Mouse (Mus musculus) liver, embryonic 13.5 days (tissue): Measurements from ENCODE around the gene Pias3. TPM values are rescaled to one million over a fixed set of nuclear protein-coding genes. Genes with fewer than 3 reads are reported as not detected.
"Not testable (repeated sequence)": the region's sequence is repeated elsewhere in the genome, so short reads cannot be mapped to it uniquely, and the experiment has no call there.

Experiments used
- ATAC-seq: fragments of 200-750 bp; cut with Nextera tagmentation; 2 replicates; pipeline ENCODE4 v1.8.0; 2017; ENCODE audit warnings: low read depth, mild to moderate bottlenecking, moderate number of reproducible peaks, moderate library complexity
- DNase-seq: peaks from one replicate; pipeline ENCODE4 v3.0.0; 2022
- H3K27ac ChIP-seq: fragments of 300-500 bp; sonication (generic); 2 replicates; pipeline ENCODE4 v1.5.1; 2015; ENCODE audit warnings: moderate library complexity, mild to moderate bottlenecking, inconsistent platforms
- H3K27me3 ChIP-seq: fragments of 300-500 bp; sonication (generic); 2 replicates; pipeline ENCODE4 v1.6.1; 2015; ENCODE audit warnings: mild to moderate bottlenecking, inconsistent platforms
- H3K36me3 ChIP-seq: fragments of 300-500 bp; sonication (generic); 2 replicates; pipeline ENCODE4 v1.6.1; 2015; ENCODE audit warnings: mild to moderate bottlenecking, inconsistent platforms
- H3K4me1 ChIP-seq: fragments of 300-500 bp; sonication (generic); replicated peaks from 2 replicates; pipeline ENCODE4 v1.6.1; 2015; ENCODE audit warnings: inconsistent platforms
- H3K4me2 ChIP-seq: fragments of 300-500 bp; sonication (generic); 2 replicates; pipeline ENCODE4 v1.6.1; 2015; ENCODE audit warnings: inconsistent platforms, mild to moderate bottlenecking, moderate library complexity
- H3K4me3 ChIP-seq: fragments of 300-500 bp; sonication (generic); replicated peaks from 2 replicates; pipeline ENCODE4 v1.5.1; 2015; ENCODE audit warnings: mild to moderate bottlenecking, inconsistent platforms
- H3K9ac ChIP-seq: fragments of 300-500 bp; sonication (generic); 2 replicates; pipeline ENCODE4 v1.6.1; 2015; ENCODE audit warnings: mild to moderate bottlenecking, inconsistent platforms
- H3K9me3 ChIP-seq: fragments of 300-500 bp; sonication (generic); replicated peaks from 2 replicates; pipeline ENCODE4 v1.6.1; 2016; ENCODE audit warnings: inconsistent platforms
- WGBS: fragments of 180-500 bp; shearing (Covaris S2); methylation state at CpG from one replicate; pipeline ENCODE4 v1.1.7; 2015; ENCODE audit not compliant: insufficient replicate concordance; 5-methylcytosine and 5-hydroxymethylcytosine counted together
- polyA plus RNA-seq: library from polyadenylated mRNA; unstranded; fragments of >200 nt; fragmentation: Nextera tagmentation; extraction: Ambion mirVana; gene quantifications from 2 replicates; pipeline ENCODE4 v1.2.1, GENCODE M21; 2015

Gene Pias3
- polyA plus RNA-seq, 1 experiment from 2014 or later = 6.1 TPM

- H3K27ac ChIP-seq = no peak overlapping the region
- H3K4me2 ChIP-seq = no peak overlapping the region
- peaks cover 28% of the 10 kb centered on the region for H3K27me3 ChIP-seq
- no peak overlapping the region for H3K4me3 ChIP-seq
- no peaks in the 10 kb centered on the region for H3K36me3 ChIP-seq
- H3K9ac ChIP-seq = no peak overlapping the region
- H3K9me3 ChIP-seq = no peaks in the 10 kb centered on the region
- no peak for DNase-seq
- 70% methylated on average over 5 of the region's 5 CpGs for WGBS
- peaks cover 16% of the 10 kb centered on the region for H3K4me1 ChIP-seq
- ATAC-seq = no peak
Observed at GRCm38 (mm10) chr3:96671519-96671918, 24.7 kb upstream of the Pias3 start.

DNA sequence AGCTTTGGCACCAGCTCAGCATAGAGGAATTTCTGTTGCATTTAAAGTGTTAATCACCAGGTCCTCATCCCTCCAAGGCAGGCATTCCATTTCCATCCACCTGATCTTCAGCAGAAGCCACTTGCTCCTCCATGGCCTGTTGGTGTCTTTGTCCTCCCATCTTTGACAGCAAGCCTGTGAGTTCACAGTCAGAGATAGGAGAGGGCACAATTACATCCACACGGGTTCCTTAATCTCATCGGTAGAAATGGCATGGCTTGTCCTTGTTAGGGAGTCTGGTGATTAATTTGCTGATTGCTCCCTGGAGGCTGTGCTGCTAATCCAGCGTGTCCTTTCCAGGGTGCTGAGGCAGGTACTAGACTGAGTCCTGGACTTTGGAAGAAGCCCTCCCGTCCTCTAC lies 22.7 kb upstream of the Pias3 start:
- WGBS = 63% methylated on average over 4 of the region's 4 CpGs
- no peaks in the 10 kb centered on the region for H3K36me3 ChIP-seq
- H3K27me3 ChIP-seq = peaks cover 30% of the 10 kb centered on the region
- peaks cover 17% of the 10 kb centered on the region for H3K4me1 ChIP-seq
- no peak overlapping the region for H3K27ac ChIP-seq
- DNase-seq = no peak
- ATAC-seq = no peak
- H3K4me2 ChIP-seq = no peak overlapping the region
- no peaks in the 10 kb centered on the region for H3K9me3 ChIP-seq
- no peak overlapping the region for H3K4me3 ChIP-seq
- H3K9ac ChIP-seq = no peak overlapping the region

- Histone ChIP-seq H3K36me3 (no peaks in the 10 kb centered on the region), H3K4me1 (peaks cover 26% of the 10 kb centered on the region), H3K9ac (no peak overlapping the region), H3K4me2 (no peak overlapping the region), H3K9me3 (no peaks in the 10 kb centered on the region), H3K4me3 (no peak overlapping the region), H3K27me3 (peaks cover 34% of the 10 kb centered on the region), H3K27ac (no peak overlapping the region)
- 61% methylated on average over 8 of the region's 8 CpGs for WGBS
- no peak for ATAC-seq
- no peak for DNase-seq
Observed at GRCm38 (mm10) chr3:96674442-96674841, 21.7 kb upstream of the Pias3 start.

DNA sequence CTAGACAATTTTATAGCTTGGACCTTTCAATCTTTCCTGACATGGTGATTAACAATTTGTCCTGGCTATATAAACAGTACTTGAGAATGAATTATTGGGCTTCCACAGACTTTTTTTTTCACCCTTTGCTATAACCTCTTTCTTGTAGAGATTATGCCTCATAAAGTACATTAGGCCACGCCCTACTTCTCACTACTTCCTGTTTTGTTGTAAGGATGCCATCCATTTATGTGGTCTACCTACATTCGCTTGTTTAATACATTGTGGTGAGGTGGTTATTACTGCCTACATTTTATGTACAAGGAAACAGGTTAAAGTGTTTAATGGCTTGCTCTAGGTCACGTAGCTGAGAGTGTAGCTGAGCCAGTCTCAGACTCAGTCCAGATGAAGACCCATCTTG lies 21.0 kb upstream of the Pias3 start:
- H3K9ac ChIP-seq = no peak overlapping the region
- H3K9me3 ChIP-seq = no peaks in the 10 kb centered on the region
- no peaks in the 10 kb centered on the region for H3K36me3 ChIP-seq
- DNase-seq = no peak
- H3K27me3 ChIP-seq = peaks cover 39% of the 10 kb centered on the region
- peaks cover 26% of the 10 kb centered on the region for H3K4me1 ChIP-seq
- ATAC-seq = no peak
- H3K27ac ChIP-seq = no peak overlapping the region
- WGBS = 59% methylated on average over 3 of the region's 3 CpGs
- H3K4me3 ChIP-seq = no peak overlapping the region
- no peak overlapping the region for H3K4me2 ChIP-seq

GRCm38 (mm10) chr3:96675690-96676089 lies 20.5 kb upstream of the Pias3 start:
- H3K27me3 ChIP-seq = peaks cover 40% of the 10 kb centered on the region
- H3K27ac ChIP-seq = no peak overlapping the region
- H3K36me3 ChIP-seq = no peaks in the 10 kb centered on the region
- 57% methylated on average over 3 of the region's 3 CpGs for WGBS
- peaks cover 26% of the 10 kb centered on the region for H3K4me1 ChIP-seq
- no peak overlapping the region for H3K9ac ChIP-seq
- no peak overlapping the region for H3K4me3 ChIP-seq
- ATAC-seq (no peak), DNase-seq (no peak)
- H3K4me2 ChIP-seq = no peak overlapping the region
- H3K9me3 ChIP-seq = no peaks in the 10 kb centered on the region

GRCm38 (mm10) chr3:96678456-96678855 lies 17.7 kb upstream of the Pias3 start:
- Histone ChIP-seq H3K36me3 (no peaks in the 10 kb centered on the region), H3K27me3 (peaks cover 50% of the 10 kb centered on the region), H3K4me1 (peaks cover 24% of the 10 kb centered on the region), H3K4me2 (no peak overlapping the region), H3K9me3 (no peaks in the 10 kb centered on the region), H3K9ac (no peak overlapping the region), H3K27ac (no peak overlapping the region), H3K4me3 (no peak overlapping the region)
- WGBS = 54% methylated on average over 7 of the region's 7 CpGs
- no peak for ATAC-seq
- no peak for DNase-seq

GRCm38 (mm10) chr3:96679159-96679674 lies 17.0 kb upstream of the Pias3 start:
- H3K4me2 ChIP-seq = peak overlapping the region; percentile 12; the same call in 1 of the 2 replicates
- WGBS = 9% methylated on average over 5 of the region's 5 CpGs
- H3K4me3 ChIP-seq = no peak overlapping the region
- no peaks in the 10 kb centered on the region for H3K36me3 ChIP-seq
- peaks cover 24% of the 10 kb centered on the region for H3K4me1 ChIP-seq
- H3K9ac ChIP-seq = peak overlapping the region; percentile 13; the same call in 1 of the 2 replicates
- no peak overlapping the region for H3K27ac ChIP-seq
- DNase-seq = no peak
- peaks cover 55% of the 10 kb centered on the region for H3K27me3 ChIP-seq
- ATAC-seq = peak; percentile 48
- H3K9me3 ChIP-seq = no peaks in the 10 kb centered on the region

- H3K4me2 ChIP-seq = no peak overlapping the region
- H3K27ac ChIP-seq = no peak overlapping the region
- H3K9ac ChIP-seq = no peak overlapping the region
- H3K4me1 ChIP-seq = peaks cover 24% of the 10 kb centered on the region
- H3K9me3 ChIP-seq = no peaks in the 10 kb centered on the region
- DNase-seq (no peak), ATAC-seq (no peak)
- WGBS = 21% methylated on average over 12 of the region's 12 CpGs
- no peak overlapping the region for H3K4me3 ChIP-seq
- peaks cover 67% of the 10 kb centered on the region for H3K27me3 ChIP-seq
- H3K36me3 ChIP-seq = no peaks in the 10 kb centered on the region
Observed at GRCm38 (mm10) chr3:96680269-96680956, 15.8 kb upstream of the Pias3 start.

DNA sequence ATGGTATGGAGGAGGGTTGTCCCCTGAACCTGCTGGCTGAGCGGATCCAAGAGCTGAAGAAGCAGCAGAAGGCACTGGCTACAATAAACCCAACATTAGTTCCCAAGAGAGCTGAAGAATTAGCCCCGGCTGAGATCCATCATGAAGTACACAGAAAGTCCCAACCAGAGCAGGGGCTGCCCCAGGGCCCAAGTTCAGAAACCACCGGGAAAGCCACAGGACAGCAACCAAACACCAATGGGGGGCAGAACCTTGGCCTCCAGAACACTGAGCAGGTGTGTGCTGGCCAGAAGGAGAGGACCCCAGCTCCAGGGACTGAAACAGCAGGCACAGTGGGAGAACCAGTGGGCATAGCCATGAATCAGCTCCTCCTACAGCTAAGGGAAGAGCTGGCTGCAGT lies 12.7 kb upstream of the Pias3 start:
- DNase-seq = no peak
- Histone ChIP-seq H3K4me1 (peaks cover 22% of the 10 kb centered on the region), H3K9me3 (no peaks in the 10 kb centered on the region), H3K36me3 (no peaks in the 10 kb centered on the region), H3K9ac (no peak overlapping the region), H3K27ac (no peak overlapping the region), H3K4me2 (no peak overlapping the region), H3K27me3 (peaks cover 77% of the 10 kb centered on the region), H3K4me3 (no peak overlapping the region)
- ATAC-seq = no peak
- WGBS = 71% methylated on average over 3 of the region's 3 CpGs

DNA sequence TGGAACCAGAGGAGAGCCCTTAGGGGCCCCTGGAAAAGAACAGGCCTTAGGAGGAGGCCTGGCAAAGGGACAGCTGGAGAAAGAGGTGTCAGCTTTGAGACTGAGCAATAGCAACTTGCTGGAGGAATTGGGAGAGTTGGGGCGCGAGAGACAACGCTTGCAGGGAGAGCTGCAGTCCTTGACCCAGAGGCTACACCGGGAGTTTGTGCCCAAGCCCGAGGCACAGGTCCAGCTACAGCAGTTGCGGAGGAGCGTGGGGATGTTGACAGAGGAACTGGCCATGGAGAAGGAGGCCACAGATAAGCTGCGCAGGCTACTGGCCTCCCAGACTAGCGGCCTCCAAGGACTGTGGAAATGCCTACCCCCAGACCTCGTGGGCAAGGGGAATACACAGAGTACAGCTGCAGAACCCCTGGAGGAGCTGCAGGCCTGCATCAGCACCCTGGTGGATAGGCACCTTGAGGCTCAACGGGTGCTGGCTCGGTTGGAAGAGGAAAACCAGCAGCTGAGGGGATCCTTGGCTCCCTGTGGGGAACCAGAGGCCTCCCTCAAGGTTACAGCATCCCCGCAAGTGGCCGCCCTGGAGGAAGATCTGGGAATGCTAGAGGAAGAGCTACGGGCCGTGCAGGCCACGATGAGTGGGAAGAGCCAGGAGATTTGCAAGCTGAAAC lies 11.9 kb upstream of the Pias3 start:
- ATAC-seq = no peak
- no peaks in the 10 kb centered on the region for H3K9me3 ChIP-seq
- no peaks in the 10 kb centered on the region for H3K36me3 ChIP-seq
- WGBS = 37% methylated on average over 17 of the region's 17 CpGs
- no peak overlapping the region; the same call in 1 of the 2 replicates for H3K4me3 ChIP-seq
- H3K4me1 ChIP-seq = peaks cover 14% of the 10 kb centered on the region
- peaks cover 74% of the 10 kb centered on the region for H3K27me3 ChIP-seq
- H3K9ac ChIP-seq = no peak overlapping the region
- peak overlapping the region; percentile 42 for H3K4me2 ChIP-seq
- DNase-seq = no peak
- no peak overlapping the region for H3K27ac ChIP-seq

DNA sequence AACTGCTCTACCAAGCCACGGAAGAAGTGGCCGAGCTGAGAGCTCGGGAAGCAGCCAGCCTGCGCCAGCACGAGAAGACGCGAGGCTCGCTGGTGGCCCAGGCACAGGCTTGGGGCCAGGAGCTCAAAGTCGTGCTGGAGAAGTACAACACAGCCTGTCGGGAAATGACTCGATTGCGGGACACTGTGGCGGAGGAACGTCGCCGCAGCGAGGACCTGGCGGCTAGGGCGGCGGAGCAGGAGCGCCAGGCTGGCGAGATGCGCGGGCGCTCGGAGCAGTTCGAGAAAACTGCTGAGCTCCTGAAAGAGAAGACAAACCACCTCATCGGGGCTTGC lies 11.4 kb upstream of the Pias3 start:
- Histone ChIP-seq H3K9ac (no peak overlapping the region), H3K36me3 (no peaks in the 10 kb centered on the region), H3K27me3 (peaks cover 74% of the 10 kb centered on the region), H3K4me3 (peak overlapping the region; percentile 23; the same call in 1 of the 2 replicates), H3K27ac (no peak overlapping the region), H3K4me2 (peak overlapping the region; percentile 42), H3K9me3 (no peaks in the 10 kb centered on the region), H3K4me1 (peaks cover 9% of the 10 kb centered on the region)
- no peak for ATAC-seq
- 16% methylated on average over 28 of the region's 28 CpGs for WGBS
- no peak for DNase-seq

DNA sequence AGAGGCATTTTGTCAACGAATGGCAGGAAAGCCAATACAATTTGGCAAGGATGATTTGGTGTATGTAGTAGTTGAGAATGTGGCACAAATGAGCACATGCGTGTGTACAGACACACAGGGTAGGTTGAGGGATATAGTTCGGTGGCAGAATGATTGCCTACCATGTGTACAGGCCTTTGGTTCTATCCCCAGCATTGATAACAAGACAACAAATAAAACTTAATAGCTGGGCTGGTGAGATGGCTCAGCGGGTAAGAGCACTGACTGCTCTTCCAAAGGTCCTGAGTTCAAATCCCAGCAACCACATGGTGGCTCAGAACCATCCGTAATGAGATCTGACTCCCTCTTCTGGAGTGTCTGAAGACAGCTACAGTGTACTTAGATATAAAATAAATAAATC lies 10.1 kb upstream of the Pias3 start:
- H3K36me3 ChIP-seq, DNase-seq, H3K9me3 ChIP-seq, ATAC-seq, H3K27ac ChIP-seq, H3K4me2 ChIP-seq, H3K9ac ChIP-seq, H3K4me3 ChIP-seq, H3K4me1 ChIP-seq: not testable (repeated sequence)
- H3K27me3 ChIP-seq = peaks cover 64% of the 10 kb centered on the region
- 79% methylated on average over 5 of the region's 5 CpGs for WGBS
